Comparison of ENCODE assay signal across 8 mouse cellular contexts in genomic region chr12:71048117-71048516, GRCm38 (mm10). TPM values are rescaled to one million over a fixed set of nuclear protein-coding genes. Genes with fewer than 3 reads are reported as not detected.
A peak's percentile ranks its signal among the peaks of the same experiment; 100 is the strongest.
DNase-seq lines count a peak whose midpoint lies in the region; ATAC-seq and TF ChIP-seq lines count a peak whose summit lies in the region.

No protein-coding gene starts in this region.

- DNase-seq in R1 (ENCODE audit: low read depth, low spot score) = peak; percentile 90
- peak; percentile 97 to 99 for DNase-seq in cerebellum, postnatal 36 days
- DNase-seq in gastrocnemius, adult 8-10 months (ENCODE audit: low spot score in 2 of 2) = peak; percentile 85 to 87
- peak; percentile 99 for DNase-seq in hindbrain, postnatal 0 days (ENCODE audit: low spot score)
- DNase-seq in left cerebral cortex, adult 11 months (ENCODE audit: low spot score) = peak; percentile 95
- peak; percentile 93 for DNase-seq in lung, postnatal 25 days (ENCODE audit: low spot score)
- peak; percentile 46 for DNase-seq in retina, adult 2 months (ENCODE audit: low read depth, low spot score)
- DNase-seq in thymus, postnatal 25 days = peak; percentile 94

- WGBS in hindbrain, postnatal 0 days = under 1% methylated on average over 7 of the region's 7 CpGs

- H3K4me1 ChIP-seq in hindbrain, postnatal 0 days (ENCODE audit: insufficient read depth, low read length) = 0 out of 2 replicates have a peak, but pooled peaks cover 6% of the 10 kb centered on the region

- H3K36me3 ChIP-seq in hindbrain, postnatal 0 days (ENCODE audit: insufficient read depth, low read length) = peaks cover 4% of the 10 kb centered on the region; the same call in 1 of the 2 replicates

- TF ChIP-seq CTCF in hindbrain, postnatal 0 days (IDR thresholded peaks at IDR 0.05; ENCODE audit: low read depth) = no peak

- H3K4me3 ChIP-seq in hindbrain, postnatal 0 days (ENCODE audit: low read length) = peak overlapping the region; percentile 43

- peak; percentile 90 for ATAC-seq in hindbrain, postnatal 0 days

- peak overlapping the region; percentile 53 for H3K9ac ChIP-seq in hindbrain, postnatal 0 days (replicated peaks; ENCODE audit: low read length)

- peak overlapping the region; percentile 87 for H3K27ac ChIP-seq in hindbrain, postnatal 0 days

- H3K9me3 ChIP-seq in hindbrain, postnatal 0 days (ENCODE audit: low read length) = no peaks in the 10 kb centered on the region

- H3K27me3 ChIP-seq in hindbrain, postnatal 0 days (ENCODE audit: insufficient read depth, low read length) = no peaks in the 10 kb centered on the region

- H3K4me2 ChIP-seq in hindbrain, postnatal 0 days (ENCODE audit: low read depth, low read length) = peak overlapping the region; percentile 54

RNA-seq across cellular contexts. Expression of gene Arid4a, which starts 32.3 kb away (rescaled TPM):
- total RNA-seq in gastrocnemius, adult 8-10 months (2022) = 1 to 10 TPM; 6.7 to 8.4 (median 7.3) TPM
- 4.7 and 7.1 TPM in 2 replicates for total RNA-seq in hindbrain, postnatal 0 days (2014; rRNA removed)
- 32.7 and 41.4 TPM in 2 replicates for polyA plus RNA-seq in hindbrain, postnatal 0 days (2015; fragmentation: Nextera tagmentation; extraction: Ambion mirVana)

Comparison
In these comparisons a context has a peak if more than half of its experiments do, and no peak if none do; other contexts are left out.
1. Peak in every context shown above with its lines: DNase-seq, ATAC-seq, H3K4me3 ChIP-seq and H3K27ac ChIP-seq.
2. DNase-seq: peak in every context shown above with its lines; median percentile 99 in hindbrain, postnatal 0 days; 98 in cerebellum, postnatal 36 days; 95 in left cerebral cortex, adult 11 months; 94 in thymus, postnatal 25 days; 93 in lung, postnatal 25 days; 90 in R1; 86 in gastrocnemius, adult 8-10 months; 46 in retina, adult 2 months.